Mouse (Mus musculus) embryo, embryonic 10 days (tissue): ENCODE results near the gene Utf1.

Experiments
- DNase-seq: peaks from one replicate; pipeline ENCODE4 v3.0.0-alpha.2; 2015; ENCODE audit warnings: low spot score

Gene Utf1

DNA sequence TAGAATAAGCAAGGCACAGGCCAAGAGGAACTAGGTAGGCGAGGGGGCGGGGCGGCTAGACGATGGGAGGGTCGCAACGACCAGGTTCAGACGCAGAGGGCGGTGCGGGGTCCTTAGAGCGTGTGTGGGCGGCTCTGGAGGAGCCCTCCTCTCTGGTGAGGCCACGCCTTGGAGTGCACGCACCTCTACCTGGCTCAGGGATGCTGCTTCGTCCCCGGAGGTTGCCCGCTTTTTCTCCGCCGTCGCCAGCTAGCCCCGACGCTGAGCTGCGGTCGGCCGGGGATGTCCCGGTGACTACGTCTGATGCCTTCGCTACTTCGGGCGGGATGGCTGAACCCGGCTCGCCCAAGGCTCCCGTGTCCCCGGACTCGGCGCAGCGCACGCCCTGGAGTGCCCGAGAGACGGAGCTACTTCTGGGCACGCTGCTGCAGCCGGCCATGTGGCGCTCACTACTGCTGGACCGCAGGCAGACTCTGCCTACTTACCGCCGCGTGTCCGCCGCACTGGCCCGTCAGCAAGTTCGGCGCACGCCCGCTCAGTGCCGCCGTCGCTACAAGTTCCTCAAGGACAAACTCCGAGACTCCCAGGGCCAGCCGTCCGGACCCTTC, at the start of gene Utf1:
Gene Utf1, plus strand, starts transcription at position 116 of the 608 bp plus-strand sequence.
- DNase-seq, result peak; percentile 59

DNA sequence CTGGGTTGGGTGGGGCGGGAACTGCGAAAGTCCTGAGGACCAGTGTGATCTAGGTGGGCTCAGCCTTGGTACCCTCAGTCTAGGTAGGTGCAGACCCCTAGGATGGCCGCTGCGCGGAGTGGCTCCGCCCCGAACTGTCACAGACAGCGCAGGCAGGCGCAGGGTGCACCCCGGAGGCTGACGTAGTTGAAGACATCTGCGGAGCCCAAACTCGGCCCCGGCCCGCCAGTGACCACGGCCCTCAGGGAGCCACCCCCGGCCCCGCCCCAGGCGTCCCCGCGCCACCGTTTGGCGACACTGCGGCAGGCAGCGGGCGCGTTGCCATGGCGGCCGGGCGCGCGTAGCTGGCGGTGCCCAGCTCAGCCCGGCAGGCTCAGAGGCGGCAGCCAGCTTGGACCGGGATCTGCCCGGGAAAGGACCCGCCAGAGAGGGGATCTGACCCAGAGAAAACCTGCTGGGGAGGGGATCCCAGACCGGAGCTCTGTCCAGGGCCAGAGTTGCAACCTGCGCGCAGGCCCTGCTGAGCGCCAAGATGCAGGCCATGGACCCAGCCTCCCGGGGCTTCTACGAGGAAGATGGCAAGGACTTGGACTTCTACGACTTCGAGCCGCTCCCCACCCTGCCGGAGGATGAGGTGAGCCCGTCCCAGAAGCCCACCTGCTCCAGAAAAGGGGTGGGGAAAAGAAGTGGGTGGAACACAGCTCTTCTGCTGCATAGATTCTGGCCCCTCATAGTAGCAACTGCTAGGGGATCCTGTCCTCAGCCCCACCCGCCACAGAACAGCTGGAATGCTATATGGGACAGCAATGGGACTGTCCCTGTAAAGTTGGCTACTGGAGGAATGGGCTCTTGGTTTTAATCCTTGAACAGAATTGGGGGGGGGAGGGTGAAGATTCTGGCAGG, 48.7 kb upstream of the Utf1 start, which contains the start of gene Kndc1:
Gene Kndc1, plus strand, starts transcription at position 42 of the 903 bp plus-strand sequence.
- peak; percentile 36 for DNase-seq

DNA sequence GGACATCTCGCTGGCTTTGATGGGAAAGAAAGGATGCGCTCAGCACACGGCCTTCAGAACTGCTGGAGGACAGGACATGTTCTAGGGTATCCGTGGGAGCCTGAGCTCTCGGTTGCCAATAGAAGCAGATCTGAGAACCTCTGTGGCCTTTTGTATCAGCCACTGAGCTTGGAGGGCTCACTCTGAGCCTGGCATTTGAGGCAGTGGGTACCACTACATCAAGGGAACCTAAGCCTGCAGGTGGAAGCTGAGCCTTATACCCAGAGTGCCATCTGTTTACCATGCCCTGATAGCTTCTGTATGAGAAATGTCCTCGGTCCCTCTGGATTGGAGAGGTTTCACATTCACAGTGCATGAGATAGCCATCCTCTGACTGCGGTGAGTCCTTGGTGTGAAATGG, 47.3 kb upstream of the Utf1 start:
- DNase-seq, result no peak

DNA sequence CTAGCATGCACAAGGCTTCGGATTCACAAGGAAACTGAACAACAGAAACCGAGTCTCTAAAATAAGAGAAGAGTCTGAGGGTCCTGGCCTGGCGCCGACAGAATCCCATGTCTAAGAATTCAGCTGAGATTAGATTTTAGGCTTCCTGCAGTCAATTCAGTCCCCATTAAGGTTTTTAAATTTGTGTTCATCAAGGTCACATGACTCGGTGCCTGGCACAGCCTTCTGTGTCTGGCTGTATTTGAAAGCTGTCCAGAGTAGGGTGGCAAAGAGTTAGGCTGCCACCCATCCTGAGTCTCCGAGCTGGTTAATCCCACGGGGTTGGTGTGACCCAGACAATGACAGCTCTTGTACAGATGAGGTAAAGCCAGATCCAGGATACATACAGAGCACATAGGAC, 46.8 kb upstream of the Utf1 start:
- DNase-seq, result no peak

DNA sequence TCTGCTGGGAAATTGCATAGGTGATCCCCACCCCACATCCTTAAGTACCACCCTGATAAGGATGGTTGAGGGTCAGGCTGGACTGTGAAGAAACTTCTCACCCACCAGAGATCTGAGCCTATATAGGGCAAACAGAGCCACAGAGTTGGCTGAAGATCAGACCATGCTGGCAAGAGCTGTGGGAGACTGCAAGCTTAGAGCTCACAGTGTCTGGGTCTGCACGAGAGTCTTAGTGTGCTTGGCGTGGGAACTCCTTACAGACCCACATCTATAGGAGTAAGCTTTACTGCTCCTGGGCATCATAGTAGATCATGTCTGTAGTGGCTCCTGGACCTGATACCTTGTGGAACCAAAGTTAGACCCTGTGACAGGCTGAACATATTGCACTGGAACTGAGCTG, 45.0 kb upstream of the Utf1 start:
- DNase-seq, result no peak

DNA sequence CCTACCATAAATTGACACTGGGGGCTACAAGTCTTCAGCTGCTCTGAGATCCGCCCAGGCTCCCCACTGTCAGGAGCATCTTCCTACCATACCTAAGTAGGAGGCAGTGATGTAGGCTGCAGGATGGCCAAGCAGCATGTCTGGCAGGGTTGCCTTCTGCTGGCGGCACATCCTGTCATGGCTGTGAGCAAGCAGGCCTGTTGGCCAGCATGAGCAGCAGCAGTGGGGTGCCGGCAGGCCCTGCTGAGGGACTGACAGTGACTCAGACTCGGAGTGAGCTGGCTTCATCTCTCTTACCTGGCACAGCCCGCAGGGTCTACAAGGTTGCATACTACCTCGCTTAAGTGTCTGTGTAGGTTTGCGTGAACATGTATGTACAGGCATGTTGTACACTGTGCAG, 44.1 kb upstream of the Utf1 start:
- no peak for DNase-seq

DNA sequence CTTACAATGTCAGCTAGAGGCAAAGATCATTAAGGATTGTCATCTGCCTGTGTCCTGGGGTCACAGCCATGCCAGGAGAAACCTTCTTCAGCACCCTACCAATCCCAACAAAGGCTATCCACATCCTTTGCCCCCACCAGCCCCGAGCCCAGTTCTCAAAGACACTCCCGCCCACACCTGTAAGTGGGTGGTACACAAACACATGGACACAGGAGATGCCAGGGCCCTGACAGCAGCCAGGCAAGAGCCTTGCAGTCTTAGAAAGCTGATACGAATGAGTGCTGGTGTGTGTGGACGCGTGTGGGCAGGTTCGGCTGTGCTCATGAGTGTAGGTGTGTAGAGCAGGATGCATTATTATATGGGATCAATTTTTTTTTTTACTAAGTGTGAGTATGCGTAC, 43.1 kb upstream of the Utf1 start:
- no peak for DNase-seq

DNA sequence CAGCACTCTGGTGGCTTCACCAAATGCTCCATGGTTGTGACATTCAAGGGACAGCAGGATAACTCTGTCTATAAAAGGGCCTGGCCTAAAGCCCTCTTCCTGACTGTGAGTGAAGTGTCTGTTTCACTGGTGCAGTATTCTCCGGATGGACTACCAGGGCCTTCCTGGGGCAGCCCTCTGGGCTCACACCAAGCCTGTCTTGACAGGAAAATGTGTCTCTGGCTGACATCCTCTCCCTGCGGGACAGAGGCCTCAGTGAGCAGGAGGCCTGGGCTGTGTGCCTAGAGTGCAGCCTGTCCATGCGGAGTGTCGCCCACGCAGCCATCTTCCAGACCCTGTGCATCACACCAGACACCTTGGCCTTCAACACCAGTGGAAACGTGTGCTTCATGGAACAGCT, 42.7 kb upstream of the Utf1 start:
- no peak for DNase-seq

DNA sequence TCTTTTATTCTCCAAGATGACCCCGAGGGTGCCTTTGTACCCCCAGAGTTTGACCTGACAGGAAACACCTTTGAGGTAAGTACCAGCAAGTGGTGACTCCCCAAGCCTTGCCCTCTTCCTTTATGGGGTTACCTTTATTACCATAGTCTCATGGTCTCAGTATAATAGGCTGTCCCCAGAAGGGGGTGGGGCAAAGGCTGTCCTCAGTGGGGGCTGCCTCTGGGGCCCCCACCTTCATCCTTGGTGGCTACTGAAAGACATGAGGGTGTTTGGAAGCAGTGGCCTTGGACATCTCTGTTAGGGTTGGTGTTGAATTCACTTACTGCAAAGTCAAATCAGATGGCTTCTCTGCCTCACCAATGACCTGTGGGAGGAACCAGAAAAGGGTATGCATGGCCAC, 41.6 kb upstream of the Utf1 start:
- no peak for DNase-seq

DNA sequence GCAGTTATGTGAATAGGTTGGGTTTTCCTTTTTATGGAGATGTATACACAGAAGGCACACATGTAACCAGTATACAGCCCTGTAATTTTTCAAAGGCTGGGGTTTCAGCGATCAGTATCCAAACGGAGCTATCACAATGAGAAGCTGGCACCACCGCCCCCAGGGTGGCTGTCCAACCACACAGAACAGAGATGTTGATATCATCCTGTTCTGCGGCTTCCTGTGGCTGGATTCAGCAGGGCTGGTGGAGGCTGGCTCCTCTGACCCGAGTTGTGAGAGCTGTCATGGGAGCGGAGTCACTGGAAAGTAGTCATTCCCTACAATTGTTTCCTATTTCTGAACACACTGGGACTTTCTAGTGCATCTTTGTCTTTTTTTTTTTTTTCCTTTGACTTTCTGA, 38.3 kb upstream of the Utf1 start:
- peak; percentile 19 for DNase-seq

DNA sequence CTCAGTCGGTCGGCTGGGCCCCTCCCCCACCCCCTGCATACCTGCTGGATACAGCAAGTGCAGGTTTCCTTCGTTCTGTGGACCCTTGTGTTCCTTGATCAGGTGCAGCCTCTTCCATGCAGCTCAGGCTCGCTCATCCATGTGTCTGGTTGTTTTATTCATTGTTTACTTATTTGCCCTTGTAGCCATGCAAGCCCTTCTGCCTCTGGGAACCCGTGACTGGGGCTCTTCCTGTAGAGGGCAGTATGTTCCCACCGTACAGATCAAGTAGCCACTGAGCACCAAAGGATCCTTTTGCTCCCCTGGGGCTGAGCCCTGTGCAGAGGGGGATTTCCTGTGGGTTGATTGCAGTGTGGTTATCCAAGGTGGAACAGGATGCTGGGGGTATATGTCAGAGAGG, 37.9 kb upstream of the Utf1 start:
- DNase-seq, result peak; percentile 79

DNA sequence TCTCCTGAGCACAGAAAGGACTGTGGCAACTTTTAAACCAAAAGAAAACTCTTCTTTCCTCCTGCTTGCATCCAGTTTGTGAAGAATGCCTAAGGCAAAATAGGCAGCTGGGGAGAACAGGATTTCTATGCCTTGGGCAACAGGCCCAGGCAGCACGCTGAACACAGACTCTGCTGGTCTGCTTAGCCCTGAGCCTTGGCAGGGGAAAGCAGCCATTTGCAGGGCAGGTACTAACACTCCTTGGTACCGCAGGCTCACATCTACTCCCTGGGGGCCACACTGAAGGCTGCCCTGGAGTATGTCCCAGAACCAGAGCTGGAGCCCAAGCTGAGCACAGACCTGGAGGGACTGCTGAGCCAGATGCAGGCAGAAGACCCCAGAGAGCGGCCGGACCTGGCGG, 35.4 kb upstream of the Utf1 start:
- no peak for DNase-seq

DNA sequence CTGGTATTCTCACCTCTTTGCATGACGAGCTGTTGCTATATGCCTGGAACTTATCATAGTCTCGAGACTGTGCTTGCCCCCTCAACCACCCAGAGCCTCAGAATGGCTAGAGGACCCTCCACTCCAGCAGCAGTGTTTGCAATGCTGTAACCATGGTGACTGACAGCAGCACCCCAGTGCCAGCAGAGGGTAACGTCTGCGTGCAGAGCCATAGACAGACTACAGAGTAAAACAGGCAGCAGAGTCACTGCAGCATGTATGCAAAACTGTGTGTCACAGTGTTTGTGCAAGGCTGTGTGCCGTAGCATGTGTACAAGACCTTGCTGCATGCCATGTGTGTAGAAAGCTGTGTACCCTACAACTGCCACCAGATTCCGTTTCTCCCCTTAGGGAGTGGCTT, 34.1 kb upstream of the Utf1 start:
- peak; percentile 20 for DNase-seq

DNA sequence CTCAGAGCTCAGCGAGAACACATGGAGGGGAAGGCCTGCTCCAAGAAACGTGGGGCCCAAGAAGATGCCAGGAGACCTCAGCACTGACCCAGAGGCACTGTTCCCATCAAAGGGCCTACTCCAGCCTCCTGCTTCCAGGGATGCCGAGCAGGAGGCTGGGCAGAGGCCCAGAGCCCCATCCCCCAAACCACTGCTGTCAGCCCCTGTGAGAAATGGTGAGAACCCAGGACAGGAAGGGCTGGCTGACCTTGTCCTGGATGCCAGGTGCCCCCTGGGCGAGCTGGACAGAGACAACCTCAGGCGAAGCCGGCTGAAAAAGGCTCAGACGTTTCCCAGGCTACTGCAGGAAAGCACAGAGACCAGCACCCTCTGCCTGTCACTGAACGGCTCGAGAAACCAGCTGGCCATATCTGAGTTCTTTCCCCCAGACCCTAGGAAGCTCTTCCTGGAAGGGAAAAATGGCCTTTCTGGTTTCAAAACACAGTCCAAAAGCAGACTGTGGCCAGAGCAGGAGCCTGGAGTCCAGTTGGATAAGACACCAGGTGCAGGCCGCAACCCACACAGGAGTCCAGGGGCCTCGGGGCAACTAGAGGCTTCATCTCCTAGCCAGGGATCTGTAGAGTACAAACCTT, 33.3 kb upstream of the Utf1 start:
- DNase-seq, result no peak

DNA sequence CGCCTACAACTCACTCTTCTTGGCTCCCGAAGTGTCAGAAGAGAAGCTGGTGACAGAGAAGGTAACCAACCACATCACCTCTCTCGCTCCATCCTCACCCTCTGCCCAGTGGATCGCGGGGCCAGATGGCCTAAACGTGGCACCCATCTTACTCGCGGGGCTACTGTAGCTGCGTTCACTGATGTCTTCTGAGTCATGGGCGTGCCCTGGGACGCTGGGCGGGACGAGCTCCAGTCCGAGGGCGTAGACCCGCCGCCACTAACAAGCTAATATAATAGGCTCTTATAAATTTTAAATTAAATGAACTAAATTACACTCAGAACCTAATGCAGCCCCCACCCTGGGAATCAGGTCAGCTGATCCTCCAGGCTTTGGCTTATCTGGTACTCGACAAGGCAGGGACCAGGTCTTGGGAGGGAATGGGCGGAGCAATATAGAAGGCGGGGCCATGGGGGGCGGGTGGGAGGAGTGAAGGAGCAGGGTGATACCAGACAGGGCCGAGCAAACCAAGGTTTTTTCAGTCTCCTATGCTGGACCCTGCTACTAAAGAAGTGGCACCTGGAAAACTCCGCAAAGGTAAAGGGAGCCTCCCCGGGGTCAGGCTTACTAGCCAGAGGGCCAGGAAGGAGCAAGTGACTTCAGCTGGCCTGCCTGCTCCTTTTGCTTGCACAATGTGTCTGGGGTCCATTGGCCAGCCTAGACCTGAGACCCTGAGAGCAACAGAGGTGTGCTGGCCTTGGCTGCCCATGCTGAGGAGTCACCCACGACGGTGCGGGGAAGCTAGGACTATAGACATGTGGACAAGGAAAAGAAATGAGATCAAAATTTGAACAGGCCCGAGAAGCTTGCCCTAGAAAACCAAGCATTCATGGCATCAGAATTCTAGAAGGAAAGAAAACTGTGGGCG, 29.2 kb upstream of the Utf1 start:
- peak; percentile 51 for DNase-seq

DNA sequence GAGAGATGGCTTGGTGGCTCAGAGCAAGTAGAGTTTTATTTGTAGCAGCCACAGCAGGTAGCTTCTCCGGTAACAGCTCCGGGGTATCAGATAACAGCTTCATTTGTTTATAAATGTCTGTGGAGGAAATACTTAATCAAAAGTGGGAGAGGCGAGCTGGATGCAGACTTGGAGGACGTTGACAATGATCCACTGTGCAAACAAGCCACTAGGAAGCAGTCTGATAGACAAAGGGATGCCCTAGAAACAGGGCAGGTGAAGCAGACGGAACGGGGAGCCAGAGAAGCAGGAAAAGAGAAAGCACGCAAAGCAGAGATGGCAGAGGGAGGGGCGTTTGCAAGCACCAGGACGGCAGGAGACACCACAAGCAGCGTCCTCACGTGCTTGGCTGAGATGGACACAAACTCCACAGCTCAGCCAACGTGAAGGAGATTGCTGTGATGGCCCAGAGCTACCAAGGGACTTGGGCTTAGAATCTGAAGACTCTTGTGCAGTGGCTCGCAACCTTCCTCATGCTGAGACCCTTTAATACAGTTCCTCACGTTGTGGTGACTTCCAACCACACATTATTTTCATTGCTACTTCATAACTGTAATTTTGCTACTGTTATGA, 27.8 kb upstream of the Utf1 start:
- peak; percentile 17 for DNase-seq

DNA sequence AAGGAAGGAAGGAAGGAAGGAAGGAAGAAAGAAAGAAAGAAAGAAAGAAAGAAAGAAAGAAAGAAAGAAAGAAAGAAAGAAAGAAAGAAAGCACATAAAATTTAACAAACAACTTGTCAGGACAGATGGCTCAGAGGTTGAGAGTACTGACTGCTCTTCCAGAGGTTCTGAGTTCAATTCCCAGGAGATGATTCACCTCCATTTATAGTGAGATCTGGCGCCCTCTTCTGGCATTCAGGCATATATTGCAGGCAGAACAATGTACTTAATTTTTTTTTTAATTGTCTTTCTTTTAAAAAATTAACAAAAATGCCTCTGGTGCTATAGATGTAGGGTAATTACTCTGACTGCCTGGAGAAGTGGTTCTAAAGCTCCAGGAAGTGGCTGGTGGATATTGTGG, 27.2 kb upstream of the Utf1 start:
- DNase-seq, result peak; percentile 39

DNA sequence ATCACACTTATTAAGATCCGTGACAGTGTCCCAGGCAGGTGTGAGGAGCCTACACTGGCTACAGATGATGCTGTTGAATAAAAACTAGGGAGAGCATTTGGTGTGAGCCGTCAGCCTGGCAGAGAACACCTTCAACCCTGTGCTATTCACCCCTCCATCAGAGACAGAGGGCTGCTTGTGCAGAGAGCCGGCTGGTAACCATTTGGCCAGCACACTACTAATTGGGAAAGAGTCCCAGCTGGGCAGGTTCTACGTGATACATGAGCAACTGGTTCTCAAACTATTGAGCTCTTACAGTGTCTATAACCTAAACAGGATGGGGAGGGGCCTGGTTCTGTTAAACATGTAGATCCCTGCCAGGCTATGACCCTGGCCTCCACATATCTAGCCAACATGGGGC, 25.3 kb upstream of the Utf1 start:
- DNase-seq, result no peak

DNA sequence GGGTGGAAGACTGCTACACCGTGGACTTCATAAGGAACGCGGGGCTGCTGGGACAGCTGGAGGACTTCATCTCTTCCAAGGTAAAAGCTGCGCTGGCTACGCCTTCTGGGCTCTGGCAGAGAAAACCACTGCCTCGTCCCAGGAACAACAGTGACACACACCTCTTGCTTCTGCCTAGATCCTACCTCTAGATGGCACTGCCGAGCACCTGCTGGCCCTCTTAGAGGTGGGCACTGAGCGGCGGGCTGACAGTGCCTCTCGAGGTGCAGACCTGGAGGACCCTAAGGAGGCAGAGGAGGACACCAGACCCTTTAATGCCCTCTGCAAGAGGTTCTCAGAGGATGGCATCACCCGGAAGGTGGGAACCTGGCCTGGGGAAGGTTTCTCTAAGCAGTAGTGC, 12.9 kb upstream of the Utf1 start:
- DNase-seq, result peak; percentile 81

DNA sequence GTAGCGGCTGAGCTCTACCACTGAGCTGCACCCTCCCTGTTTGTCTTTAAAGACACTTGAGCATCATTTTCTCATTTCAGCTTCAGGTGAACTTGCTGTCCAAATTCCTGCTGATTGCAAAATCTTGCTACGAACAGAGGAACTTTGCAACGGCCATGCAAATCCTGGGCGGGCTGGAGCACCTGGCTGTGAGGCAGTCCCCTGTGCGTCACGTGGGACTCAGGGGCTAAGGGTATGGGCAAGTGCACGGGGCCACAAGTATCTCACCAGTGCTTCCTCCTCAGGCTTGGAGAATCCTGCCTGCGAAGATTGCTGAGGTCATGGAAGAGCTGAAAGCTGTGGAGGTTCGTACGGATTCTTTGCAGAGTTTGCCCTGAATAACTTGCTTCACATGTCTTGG, 6.9 kb upstream of the Utf1 start:
- no peak for DNase-seq

DNA sequence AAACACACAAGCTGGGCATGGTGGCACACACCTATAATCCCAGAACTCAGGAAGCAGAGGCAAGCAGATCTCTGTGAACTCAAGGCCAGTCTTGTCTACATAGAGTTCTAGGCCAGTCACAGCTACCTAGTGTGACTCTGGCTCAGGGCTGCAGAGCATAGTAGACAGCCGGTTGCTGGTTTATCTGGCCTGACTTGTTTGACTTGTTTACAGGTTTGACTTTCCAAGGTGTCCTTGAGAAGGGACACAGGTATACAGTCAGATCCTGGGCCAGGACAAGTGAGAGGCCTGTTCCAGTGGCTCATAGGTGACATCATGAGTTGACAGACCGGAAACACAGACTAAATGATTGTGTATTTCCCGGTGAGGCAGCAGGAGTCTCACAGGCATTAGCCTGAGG, 6.5 kb upstream of the Utf1 start:
- DNase-seq, result no peak

DNA sequence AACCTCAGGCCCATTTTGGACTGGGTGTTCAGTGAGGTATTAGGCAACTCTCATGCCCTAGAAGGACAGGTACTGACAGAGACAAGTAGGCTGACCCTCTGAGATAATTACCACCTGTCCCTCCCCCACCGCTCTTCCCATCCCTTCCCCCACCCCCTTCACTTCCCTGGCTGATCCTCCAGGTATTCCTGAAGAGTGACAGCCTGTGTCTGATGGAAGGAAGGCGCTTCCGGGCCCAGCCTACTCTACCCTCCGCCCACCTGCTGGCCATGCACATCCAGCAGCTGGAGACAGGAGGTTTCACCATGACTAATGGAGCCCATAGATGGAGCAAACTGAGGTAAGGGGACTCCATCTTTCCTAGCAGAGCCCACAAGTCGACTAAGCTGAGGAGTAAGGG, 5.8 kb upstream of the Utf1 start:
- DNase-seq, result no peak
